Mouse (Mus musculus): Measurements from ENCODE around the gene Camsap2. TPM values are rescaled to one million over a fixed set of nuclear protein-coding genes. Genes with fewer than 3 reads are reported as not detected.

Gene Camsap2
- polyA plus RNA-seq, 1 experiment from 2014 or later: 23.7 TPM

DNA sequence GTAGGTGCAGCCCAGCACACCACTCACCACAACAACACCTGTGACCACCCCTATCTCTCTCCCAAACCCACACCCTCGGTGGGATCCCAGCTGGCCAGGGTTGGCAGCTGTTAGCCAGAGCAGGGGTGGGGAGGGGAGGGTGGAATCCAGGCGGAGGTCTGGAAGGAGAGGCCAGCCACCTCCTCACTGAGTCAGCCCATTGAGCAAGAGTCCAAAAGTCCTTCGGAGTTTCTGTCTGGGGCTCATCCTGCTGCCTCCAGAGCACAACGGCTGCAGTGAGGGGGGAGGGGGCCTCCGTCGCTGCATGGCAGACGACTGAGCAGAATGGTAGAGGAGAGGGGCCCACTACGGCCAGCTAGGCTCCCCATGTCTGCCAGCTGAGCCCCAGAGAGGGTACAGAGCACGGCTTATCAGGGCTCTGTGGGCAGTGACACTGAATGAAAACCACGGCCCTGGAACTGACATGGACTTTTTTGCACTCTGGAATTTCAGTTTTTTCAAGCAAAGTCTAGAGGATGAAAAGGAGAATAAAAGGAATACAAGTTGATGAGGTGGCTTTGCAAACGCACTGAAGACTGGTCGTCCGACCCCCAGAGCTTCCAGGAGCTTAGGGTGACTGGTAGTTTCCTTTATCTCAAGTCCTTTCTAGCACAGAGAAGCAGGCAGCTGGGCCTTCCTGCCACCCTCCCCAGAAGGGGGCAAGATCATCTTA, 117.4 kb downstream of the Camsap2 start:
- Histone ChIP-seq H3K4me1 (ENCODE audit: control insufficient read depth, insufficient read depth, low read length) (peaks cover 12% of the 10 kb centered on the region), H3K4me3 (ENCODE audit: low read depth, low read length) (no peak overlapping the region), H3K9ac (replicated peaks; ENCODE audit: low read length) (no peak overlapping the region), H3K27ac (replicated peaks; ENCODE audit: low read depth, low read length) (no peak overlapping the region), H3K9me3 (replicated peaks; ENCODE audit: control insufficient read depth, low read length) (no peaks in the 10 kb centered on the region), H3K4me2 (ENCODE audit: low read depth, low read length) (no peak overlapping the region), H3K27me3 (ENCODE audit: control insufficient read depth, insufficient read depth, low read length) (no peaks in the 10 kb centered on the region), H3K36me3 (replicated peaks; ENCODE audit: control insufficient read depth, insufficient read depth, low read depth, low read length) (no peaks in the 10 kb centered on the region; the same call in none of the 2 replicates)
- DNase-seq (ENCODE audit: low spot score): no peak
- 19% methylated on average over 13 of the region's 13 CpGs for WGBS
- no peak; the same call in 1 of the 2 replicates for ATAC-seq (replicated peaks; ENCODE audit: insufficient number of reproducible peaks, low FRiP score, low TSS enrichment, low read depth)

- Histone ChIP-seq H3K9me3 (replicated peaks; ENCODE audit: control insufficient read depth, low read length) (no peaks in the 10 kb centered on the region), H3K9ac (replicated peaks; ENCODE audit: low read length) (no peak overlapping the region), H3K4me1 (ENCODE audit: control insufficient read depth, insufficient read depth, low read length) (peaks cover 12% of the 10 kb centered on the region), H3K4me3 (ENCODE audit: low read depth, low read length) (no peak overlapping the region), H3K36me3 (replicated peaks; ENCODE audit: control insufficient read depth, insufficient read depth, low read depth, low read length) (no peaks in the 10 kb centered on the region; the same call in none of the 2 replicates), H3K27me3 (ENCODE audit: control insufficient read depth, insufficient read depth, low read length) (no peaks in the 10 kb centered on the region), H3K4me2 (ENCODE audit: low read depth, low read length) (no peak overlapping the region), H3K27ac (replicated peaks; ENCODE audit: low read depth, low read length) (no peak overlapping the region)
- DNase-seq (ENCODE audit: low spot score): no peak
- 77% methylated on average over 4 of the region's 4 CpGs for WGBS
- no peak for ATAC-seq (replicated peaks; ENCODE audit: insufficient number of reproducible peaks, low FRiP score, low TSS enrichment, low read depth)
Observed at GRCm38 (mm10) chr1:136227870-136228269, 118.0 kb downstream of the Camsap2 start.

DNA sequence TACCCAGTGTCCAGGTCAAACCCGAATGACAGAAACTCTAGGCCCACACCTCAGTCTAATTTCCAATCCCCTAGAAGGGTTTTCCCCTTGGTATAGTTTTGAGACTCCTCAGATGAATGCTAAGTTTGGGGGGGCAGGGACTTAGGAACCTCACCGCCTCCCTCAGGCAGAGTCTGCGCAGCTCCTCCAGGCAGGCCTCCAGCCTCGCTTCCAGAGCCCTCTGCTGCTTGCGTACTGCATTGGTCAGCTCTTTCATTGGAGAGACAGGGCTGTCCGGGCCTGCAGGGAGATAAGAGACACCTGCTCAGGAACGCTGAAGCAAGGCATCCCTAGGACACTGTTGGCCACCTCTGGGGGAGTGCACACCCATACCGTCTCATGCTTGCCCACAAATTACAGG, 119.3 kb downstream of the Camsap2 start:
- Histone ChIP-seq H3K4me2 (ENCODE audit: low read depth, low read length) (no peak overlapping the region), H3K27ac (replicated peaks; ENCODE audit: low read depth, low read length) (no peak overlapping the region), H3K9ac (replicated peaks; ENCODE audit: low read length) (no peak overlapping the region), H3K27me3 (ENCODE audit: control insufficient read depth, insufficient read depth, low read length) (no peaks in the 10 kb centered on the region), H3K4me3 (ENCODE audit: low read depth, low read length) (no peak overlapping the region), H3K4me1 (ENCODE audit: control insufficient read depth, insufficient read depth, low read length) (peaks cover 12% of the 10 kb centered on the region), H3K36me3 (replicated peaks; ENCODE audit: control insufficient read depth, insufficient read depth, low read depth, low read length) (no peaks in the 10 kb centered on the region; the same call in none of the 2 replicates), H3K9me3 (replicated peaks; ENCODE audit: control insufficient read depth, low read length) (no peaks in the 10 kb centered on the region)
- DNase-seq (ENCODE audit: low spot score) (no peak), ATAC-seq (replicated peaks; ENCODE audit: insufficient number of reproducible peaks, low FRiP score, low TSS enrichment, low read depth) (no peak)
- WGBS: 91% methylated on average over 8 of the region's 8 CpGs

GRCm38 (mm10) chr1:136225846-136226245, 120.1 kb downstream of the Camsap2 start:
- Histone ChIP-seq H3K4me2 (ENCODE audit: low read depth, low read length) (no peak overlapping the region), H3K4me3 (ENCODE audit: low read depth, low read length) (no peak overlapping the region)

DNA sequence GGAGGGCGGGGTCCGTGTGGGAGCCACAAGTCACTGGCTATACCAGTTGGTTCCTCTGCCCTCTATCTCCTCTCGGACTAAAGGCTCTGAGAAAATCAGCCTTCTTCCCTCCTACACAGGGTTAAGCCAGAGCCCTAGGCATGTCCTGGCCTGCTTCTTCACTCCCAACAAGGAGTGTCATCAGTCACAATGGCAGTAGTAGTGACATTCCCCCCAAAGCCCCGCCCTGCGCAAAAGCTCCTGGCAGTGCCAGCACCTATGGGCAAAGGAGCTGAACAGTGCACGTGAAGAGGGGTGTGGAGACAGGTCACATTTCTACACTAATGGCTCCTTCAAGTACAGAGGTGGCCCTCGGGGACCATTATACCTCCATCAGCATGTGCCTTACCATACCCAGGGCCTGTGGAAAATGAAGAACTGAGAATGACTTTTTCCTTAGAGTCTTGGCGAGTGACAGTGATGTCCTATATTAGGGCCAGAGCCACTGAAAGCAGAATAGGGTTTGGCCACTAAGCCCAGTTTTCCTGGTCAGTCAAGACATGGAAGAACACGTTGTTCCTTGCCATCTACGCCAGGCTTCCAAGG, 122.1 kb downstream of the Camsap2 start:
- H3K9ac ChIP-seq (replicated peaks; ENCODE audit: low read length): no peak overlapping the region
- WGBS: 89% methylated on average over 10 of the region's 10 CpGs
- H3K27ac ChIP-seq (replicated peaks; ENCODE audit: low read depth, low read length): no peak overlapping the region
- H3K36me3 ChIP-seq (replicated peaks; ENCODE audit: control insufficient read depth, insufficient read depth, low read depth, low read length): no peaks in the 10 kb centered on the region; the same call in none of the 2 replicates
- H3K27me3 ChIP-seq (ENCODE audit: control insufficient read depth, insufficient read depth, low read length): no peaks in the 10 kb centered on the region
- H3K4me3 ChIP-seq (ENCODE audit: low read depth, low read length): no peak overlapping the region
- H3K4me2 ChIP-seq (ENCODE audit: low read depth, low read length): no peak overlapping the region
- H3K4me1 ChIP-seq (ENCODE audit: control insufficient read depth, insufficient read depth, low read length): 0 out of 2 replicates have a peak, but pooled peaks cover 3% of the 10 kb centered on the region
- no peak for DNase-seq (ENCODE audit: low spot score)
- no peaks in the 10 kb centered on the region for H3K9me3 ChIP-seq (replicated peaks; ENCODE audit: control insufficient read depth, low read length)
- ATAC-seq (replicated peaks; ENCODE audit: insufficient number of reproducible peaks, low FRiP score, low TSS enrichment, low read depth): no peak

More at GRCm38 (mm10) chr1:136225846-136226245, 120.1 kb downstream of the Camsap2 start:
- ATAC-seq (replicated peaks; ENCODE audit: insufficient number of reproducible peaks, low FRiP score, low TSS enrichment, low read depth): no peak
- DNase-seq (ENCODE audit: low spot score): no peak
- H3K9me3 ChIP-seq (replicated peaks; ENCODE audit: control insufficient read depth, low read length): no peaks in the 10 kb centered on the region
- WGBS: 94% methylated on average over 8 of the region's 8 CpGs
- no peaks in the 10 kb centered on the region; the same call in none of the 2 replicates for H3K36me3 ChIP-seq (replicated peaks; ENCODE audit: control insufficient read depth, insufficient read depth, low read depth, low read length)
- H3K4me1 ChIP-seq (ENCODE audit: control insufficient read depth, insufficient read depth, low read length): peaks cover 12% of the 10 kb centered on the region
- H3K9ac ChIP-seq (replicated peaks; ENCODE audit: low read length): no peak overlapping the region
- H3K27me3 ChIP-seq (ENCODE audit: control insufficient read depth, insufficient read depth, low read length): no peaks in the 10 kb centered on the region
- no peak overlapping the region for H3K27ac ChIP-seq (replicated peaks; ENCODE audit: low read depth, low read length)

- H3K9ac ChIP-seq (replicated peaks; ENCODE audit: low read length): no peak overlapping the region
- no peaks in the 10 kb centered on the region; the same call in none of the 2 replicates for H3K36me3 ChIP-seq (replicated peaks; ENCODE audit: control insufficient read depth, insufficient read depth, low read depth, low read length)
- 87% methylated on average over 10 of the region's 10 CpGs for WGBS
- no peaks in the 10 kb centered on the region for H3K9me3 ChIP-seq (replicated peaks; ENCODE audit: control insufficient read depth, low read length)
- H3K27ac ChIP-seq (replicated peaks; ENCODE audit: low read depth, low read length): no peak overlapping the region
- DNase-seq (ENCODE audit: low spot score) (no peak), ATAC-seq (replicated peaks; ENCODE audit: insufficient number of reproducible peaks, low FRiP score, low TSS enrichment, low read depth) (no peak)
- no peak overlapping the region for H3K4me3 ChIP-seq (ENCODE audit: low read depth, low read length)
- H3K27me3 ChIP-seq (ENCODE audit: control insufficient read depth, insufficient read depth, low read length): no peaks in the 10 kb centered on the region
- H3K4me2 ChIP-seq (ENCODE audit: low read depth, low read length): no peak overlapping the region
- H3K4me1 ChIP-seq (ENCODE audit: control insufficient read depth, insufficient read depth, low read length): no peaks in the 10 kb centered on the region
Observed at GRCm38 (mm10) chr1:136222386-136222785, 123.5 kb downstream of the Camsap2 start.

DNA sequence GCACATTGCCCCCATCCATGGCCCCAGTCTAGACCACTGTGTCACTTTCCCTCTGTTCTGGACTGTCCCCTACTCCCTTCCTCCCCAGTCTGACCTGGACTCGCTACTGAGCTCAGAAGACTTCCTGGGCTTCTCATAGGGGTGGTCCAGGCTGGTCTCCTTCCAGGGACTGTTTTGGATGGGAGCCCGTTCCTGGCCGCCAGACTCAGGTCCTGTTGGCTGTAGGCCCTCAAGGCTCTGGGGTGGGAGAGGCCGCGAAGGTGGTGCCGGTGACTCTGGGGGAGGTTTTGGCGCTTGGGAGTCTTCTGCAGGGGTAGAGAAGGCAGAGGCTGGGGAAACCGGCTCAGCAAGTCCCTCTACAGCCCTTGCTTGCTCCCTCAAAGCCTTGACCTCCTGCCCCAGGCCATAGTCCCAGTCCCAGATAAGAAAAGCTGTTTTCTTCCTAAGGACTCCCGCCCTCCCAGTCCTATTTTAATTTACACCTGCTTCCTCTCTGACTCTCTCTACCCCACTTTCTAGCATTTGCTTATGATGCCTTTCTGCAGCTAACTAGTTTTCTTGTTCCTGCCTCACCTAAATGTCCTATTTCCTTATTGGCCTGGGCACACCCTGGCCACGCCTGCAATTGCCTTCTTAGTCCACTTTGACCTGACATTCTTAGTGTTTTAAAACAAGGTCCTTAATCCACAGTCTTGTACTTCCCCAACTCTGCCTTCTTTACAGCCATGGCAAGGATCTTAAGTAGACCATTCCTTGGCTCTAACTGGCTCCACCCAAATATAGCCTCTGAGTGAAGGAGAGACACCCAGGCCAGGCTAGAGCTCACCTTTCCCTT, 125.7 kb downstream of the Camsap2 start:
- DNase-seq (ENCODE audit: low spot score) (no peak), ATAC-seq (replicated peaks; ENCODE audit: insufficient number of reproducible peaks, low FRiP score, low TSS enrichment, low read depth) (no peak)
- H3K9me3 ChIP-seq (replicated peaks; ENCODE audit: control insufficient read depth, low read length): no peaks in the 10 kb centered on the region
- no peaks in the 10 kb centered on the region for H3K27me3 ChIP-seq (ENCODE audit: control insufficient read depth, insufficient read depth, low read length)
- H3K4me3 ChIP-seq (ENCODE audit: low read depth, low read length): no peak overlapping the region
- H3K27ac ChIP-seq (replicated peaks; ENCODE audit: low read depth, low read length): no peak overlapping the region
- no peaks in the 10 kb centered on the region; the same call in 1 of the 2 replicates for H3K36me3 ChIP-seq (replicated peaks; ENCODE audit: control insufficient read depth, insufficient read depth, low read depth, low read length)
- H3K4me1 ChIP-seq (ENCODE audit: control insufficient read depth, insufficient read depth, low read length): no peaks in the 10 kb centered on the region
- WGBS: 80% methylated on average over 10 of the region's 10 CpGs
- H3K4me2 ChIP-seq (ENCODE audit: low read depth, low read length): no peak overlapping the region
- H3K9ac ChIP-seq (replicated peaks; ENCODE audit: low read length): no peak overlapping the region

Data from embryonic facial prominence, embryonic 11.5 days (tissue).